Mouse (Mus musculus): ENCODE measurements around the gene Prss43. TPM values are rescaled to one million over a fixed set of nuclear protein-coding genes. Genes with fewer than 3 reads are reported as not detected.

Gene Prss43
- polyA plus RNA-seq, 2 experiments = not detected

DNA sequence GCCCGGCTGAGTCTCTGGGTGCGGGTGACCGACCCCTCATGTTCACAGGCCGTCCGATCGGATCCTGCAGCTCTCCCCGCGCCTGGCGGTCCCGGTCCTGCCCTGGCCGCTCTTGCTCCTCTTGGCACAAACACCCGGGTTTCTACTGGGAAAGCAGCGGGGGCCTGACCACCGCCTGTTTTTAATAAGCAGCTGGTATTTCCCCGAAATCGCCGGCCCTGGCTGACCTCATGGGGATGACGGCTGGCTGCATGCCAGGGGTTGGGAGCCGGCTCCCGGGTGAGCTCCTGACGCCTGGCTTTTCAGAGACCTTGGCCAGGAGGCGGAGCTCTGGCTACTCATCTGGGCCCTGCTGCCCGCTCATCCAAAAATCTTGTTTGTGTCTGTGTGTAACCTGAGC, 44.8 kb upstream of the Prss43 start:
- TF ChIP-seq POLR2A (IDR thresholded peaks at IDR 0.05; ENCODE audit: borderline replicate concordance, extremely low read depth, insufficient read depth, insufficient read length) = no peak
- under 1% methylated on average over 23 of the region's 23 CpGs for WGBS
- H3K9ac ChIP-seq (ENCODE audit: low read depth, low read length, severe bottlenecking) = peak overlapping the region; percentile 65
- DNase-seq (ENCODE audit: low spot score) (peak; percentile 86), ATAC-seq (ENCODE audit: low FRiP score, low read depth) (peak; percentile 77)
- H3K9me3 ChIP-seq (ENCODE audit: control insufficient read depth, low read length) = no peaks in the 10 kb centered on the region
- H3K4me2 ChIP-seq (replicated peaks; ENCODE audit: low read depth, low read length, severe bottlenecking) = peak overlapping the region; percentile 85
- H3K27me3 ChIP-seq (ENCODE audit: control insufficient read depth, insufficient read depth, low read length) = no peaks in the 10 kb centered on the region
- peaks cover 22% of the 10 kb centered on the region for H3K4me1 ChIP-seq (ENCODE audit: control insufficient read depth, insufficient read depth, low read length)
- no peaks in the 10 kb centered on the region for H3K36me3 ChIP-seq (ENCODE audit: control insufficient read depth, insufficient read depth, low read length)
- peak overlapping the region; percentile 78 for H3K27ac ChIP-seq (replicated peaks; ENCODE audit: low read depth, low read length)
- H3K4me3 ChIP-seq (replicated peaks; ENCODE audit: low read length) = peak overlapping the region; percentile 46

DNA sequence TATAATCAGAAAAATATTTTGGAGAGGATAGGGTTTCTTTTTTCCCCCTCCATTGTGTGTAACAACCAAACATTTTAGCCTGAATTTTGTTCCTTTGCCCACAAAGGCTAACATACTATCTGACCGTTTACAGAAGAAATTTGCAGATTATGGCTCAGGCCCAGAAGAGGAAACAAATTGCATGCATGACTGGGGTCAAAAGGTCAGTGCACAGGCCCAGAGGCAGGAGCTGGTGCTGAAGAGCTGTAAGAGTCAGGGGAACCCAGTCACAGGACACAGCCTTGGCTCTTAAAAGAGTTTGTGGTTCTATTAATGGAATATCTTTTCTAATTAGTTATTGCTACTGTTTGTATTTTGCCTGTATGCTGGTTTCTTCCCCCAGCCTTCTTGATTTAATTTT, 42.9 kb upstream of the Prss43 start:
- Histone ChIP-seq H3K4me1 (ENCODE audit: control insufficient read depth, insufficient read depth, low read length) (peaks cover 14% of the 10 kb centered on the region), H3K9ac (ENCODE audit: low read depth, low read length, severe bottlenecking) (no peak overlapping the region), H3K4me3 (replicated peaks; ENCODE audit: low read length) (no peak overlapping the region), H3K36me3 (ENCODE audit: control insufficient read depth, insufficient read depth, low read length) (no peaks in the 10 kb centered on the region), H3K27me3 (ENCODE audit: control insufficient read depth, insufficient read depth, low read length) (no peaks in the 10 kb centered on the region), H3K9me3 (ENCODE audit: control insufficient read depth, low read length) (no peaks in the 10 kb centered on the region), H3K4me2 (replicated peaks; ENCODE audit: low read depth, low read length, severe bottlenecking) (no peak overlapping the region), H3K27ac (replicated peaks; ENCODE audit: low read depth, low read length) (no peak overlapping the region)
- 9% methylated on average over 1 of the region's 1 CpGs for WGBS
- no peak for TF ChIP-seq POLR2A (IDR thresholded peaks at IDR 0.05; ENCODE audit: borderline replicate concordance, extremely low read depth, insufficient read depth, insufficient read length)
- no peak for DNase-seq (ENCODE audit: low spot score)
- ATAC-seq (ENCODE audit: low FRiP score, low read depth) = no peak

DNA sequence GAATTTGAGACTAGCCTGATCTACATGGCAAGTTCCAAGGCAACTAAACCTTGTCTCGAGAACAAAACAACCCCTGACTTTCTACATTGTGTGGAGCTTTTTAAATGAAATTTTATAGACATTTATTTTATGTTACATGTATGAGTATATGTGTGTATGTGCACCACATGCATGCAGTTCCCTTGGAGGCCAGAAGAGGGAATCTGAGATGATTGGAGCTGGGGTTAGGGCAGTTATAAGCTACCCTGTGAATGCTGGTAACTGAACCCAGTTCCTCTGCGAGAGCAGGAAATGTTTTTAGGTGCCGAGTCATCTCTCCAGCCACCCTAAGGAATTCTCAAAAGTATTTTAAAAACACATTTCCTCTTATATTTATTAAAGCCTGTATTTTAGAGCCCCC, 38.3 kb upstream of the Prss43 start:
- no peak overlapping the region for H3K4me3 ChIP-seq (replicated peaks; ENCODE audit: low read length)
- 89% methylated on average over 3 of the region's 3 CpGs for WGBS
- no peaks in the 10 kb centered on the region for H3K36me3 ChIP-seq (ENCODE audit: control insufficient read depth, insufficient read depth, low read length)
- no peak for ATAC-seq (ENCODE audit: low FRiP score, low read depth)
- no peaks in the 10 kb centered on the region for H3K4me1 ChIP-seq (ENCODE audit: control insufficient read depth, insufficient read depth, low read length)
- no peak for TF ChIP-seq POLR2A (IDR thresholded peaks at IDR 0.05; ENCODE audit: borderline replicate concordance, extremely low read depth, insufficient read depth, insufficient read length)
- no peak for DNase-seq (ENCODE audit: low spot score)
- no peaks in the 10 kb centered on the region for H3K9me3 ChIP-seq (ENCODE audit: control insufficient read depth, low read length)
- no peak overlapping the region for H3K9ac ChIP-seq (ENCODE audit: low read depth, low read length, severe bottlenecking)
- no peaks in the 10 kb centered on the region for H3K27me3 ChIP-seq (ENCODE audit: control insufficient read depth, insufficient read depth, low read length)
- no peak overlapping the region for H3K27ac ChIP-seq (replicated peaks; ENCODE audit: low read depth, low read length)
- no peak overlapping the region for H3K4me2 ChIP-seq (replicated peaks; ENCODE audit: low read depth, low read length, severe bottlenecking)

DNA sequence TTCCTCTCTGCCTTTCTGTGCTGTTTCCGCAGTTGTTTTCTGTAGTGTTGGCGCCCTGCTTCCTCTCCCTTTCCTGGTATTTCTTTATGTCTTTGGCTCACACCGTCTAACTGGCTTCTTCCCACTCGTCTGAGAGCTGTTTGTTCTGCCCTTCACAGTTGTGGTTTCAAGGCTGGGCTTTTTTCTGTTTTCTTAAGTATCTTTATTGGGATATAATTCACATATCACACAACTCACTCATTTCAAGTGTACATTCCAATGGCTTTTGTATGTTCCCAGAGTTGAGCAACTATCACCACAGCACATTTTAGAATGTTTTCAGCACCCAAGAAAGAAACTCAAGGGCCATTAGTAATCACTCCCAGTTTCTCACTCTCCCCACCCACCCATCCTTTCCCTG, 36.0 kb upstream of the Prss43 start:
- 74% methylated on average over 4 of the region's 4 CpGs for WGBS

DNA sequence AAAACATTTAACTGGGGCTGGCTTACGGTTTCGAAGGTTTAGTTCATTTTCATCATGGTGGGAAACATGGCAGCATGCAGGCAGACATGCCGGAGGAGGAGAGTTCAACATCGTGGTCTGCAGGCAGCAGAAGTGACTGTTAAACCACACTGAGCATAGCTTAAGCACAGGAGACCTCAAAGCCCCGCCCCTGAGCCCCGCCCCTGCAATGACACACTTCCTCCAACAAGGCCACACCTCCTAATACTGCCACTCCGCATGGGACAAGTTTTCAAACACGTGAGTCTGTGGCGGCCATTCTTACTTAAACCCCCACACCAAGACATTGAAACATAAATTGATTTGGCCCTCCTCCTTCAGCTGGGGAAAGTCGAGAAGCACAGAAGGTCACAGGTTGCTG, 29.5 kb upstream of the Prss43 start:
- Histone ChIP-seq H3K4me3 (replicated peaks; ENCODE audit: low read length) (no peak overlapping the region), H3K9ac (ENCODE audit: low read depth, low read length, severe bottlenecking) (no peak overlapping the region)
- 84% methylated on average over 10 of the region's 10 CpGs for WGBS

More for the DNA sequence above, 36.0 kb upstream of the Prss43 start:
- no peak for TF ChIP-seq POLR2A (IDR thresholded peaks at IDR 0.05; ENCODE audit: borderline replicate concordance, extremely low read depth, insufficient read depth, insufficient read length)
- no peak overlapping the region for H3K4me2 ChIP-seq (replicated peaks; ENCODE audit: low read depth, low read length, severe bottlenecking)
- DNase-seq (ENCODE audit: low spot score) (no peak), ATAC-seq (ENCODE audit: low FRiP score, low read depth) (no peak)
- H3K27ac ChIP-seq (replicated peaks; ENCODE audit: low read depth, low read length) = no peak overlapping the region
- H3K4me1 ChIP-seq (ENCODE audit: control insufficient read depth, insufficient read depth, low read length) = no peaks in the 10 kb centered on the region
- no peak overlapping the region for H3K4me3 ChIP-seq (replicated peaks; ENCODE audit: low read length)
- no peaks in the 10 kb centered on the region for H3K9me3 ChIP-seq (ENCODE audit: control insufficient read depth, low read length)
- no peak overlapping the region for H3K9ac ChIP-seq (ENCODE audit: low read depth, low read length, severe bottlenecking)
- no peaks in the 10 kb centered on the region for H3K27me3 ChIP-seq (ENCODE audit: control insufficient read depth, insufficient read depth, low read length)
- H3K36me3 ChIP-seq (ENCODE audit: control insufficient read depth, insufficient read depth, low read length) = no peaks in the 10 kb centered on the region

DNA sequence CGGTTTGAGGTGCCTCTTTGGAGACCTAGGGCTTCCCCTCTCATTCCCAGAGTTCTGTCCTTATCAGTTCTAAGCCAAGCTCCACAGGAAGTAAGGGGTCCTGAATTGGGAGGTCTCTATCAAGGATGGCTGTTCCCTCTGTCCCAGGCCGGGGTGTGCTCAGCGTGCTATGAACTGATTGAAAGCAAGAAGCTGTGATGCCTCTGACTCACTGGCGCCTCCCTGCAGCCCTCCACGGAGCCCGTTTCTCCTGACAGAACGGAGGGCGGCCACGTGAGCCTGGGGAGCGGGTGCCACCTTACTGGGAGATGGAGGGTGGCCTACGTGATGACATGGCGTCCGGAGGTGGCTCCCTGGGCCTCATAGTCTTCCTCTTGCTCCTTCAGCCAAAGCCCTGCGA, 28.6 kb upstream of the Prss43 start, which contains the start of gene Prss42:
Gene Prss42 (plus strand): TSS at position 301 of the 400 bp plus-strand sequence.
- no peak for DNase-seq (ENCODE audit: low spot score)
- H3K4me2 ChIP-seq (replicated peaks; ENCODE audit: low read depth, low read length, severe bottlenecking) = no peak within 1 kb of the TSS
- TF ChIP-seq POLR2A (IDR thresholded peaks at IDR 0.05; ENCODE audit: borderline replicate concordance, extremely low read depth, insufficient read depth, insufficient read length) = no peak
- 90% methylated on average over 14 of the region's 14 CpGs for WGBS
- no peaks in the 10 kb centered on the region for H3K4me1 ChIP-seq (ENCODE audit: control insufficient read depth, insufficient read depth, low read length)
- no peaks in the 10 kb centered on the region for H3K27me3 ChIP-seq (ENCODE audit: control insufficient read depth, insufficient read depth, low read length)
- H3K36me3 ChIP-seq (ENCODE audit: control insufficient read depth, insufficient read depth, low read length) = no peaks in the 10 kb centered on the region
- H3K9me3 ChIP-seq (ENCODE audit: control insufficient read depth, low read length) = no peaks in the 10 kb centered on the region
- H3K27ac ChIP-seq (replicated peaks; ENCODE audit: low read depth, low read length) = no peak within 1 kb of the TSS
- H3K4me3 ChIP-seq (replicated peaks; ENCODE audit: low read length) = no peak within 1 kb of the TSS
- H3K9ac ChIP-seq (ENCODE audit: low read depth, low read length, severe bottlenecking) = no peak within 1 kb of the TSS
- no peak for ATAC-seq (ENCODE audit: low FRiP score, low read depth)

More for the DNA sequence above, 29.5 kb upstream of the Prss43 start:
- TF ChIP-seq POLR2A (IDR thresholded peaks at IDR 0.05; ENCODE audit: borderline replicate concordance, extremely low read depth, insufficient read depth, insufficient read length) = no peak
- Histone ChIP-seq H3K36me3 (ENCODE audit: control insufficient read depth, insufficient read depth, low read length) (no peaks in the 10 kb centered on the region), H3K27me3 (ENCODE audit: control insufficient read depth, insufficient read depth, low read length) (no peaks in the 10 kb centered on the region), H3K27ac (replicated peaks; ENCODE audit: low read depth, low read length) (no peak overlapping the region), H3K4me2 (replicated peaks; ENCODE audit: low read depth, low read length, severe bottlenecking) (no peak overlapping the region), H3K9me3 (ENCODE audit: control insufficient read depth, low read length) (no peaks in the 10 kb centered on the region), H3K4me1 (ENCODE audit: control insufficient read depth, insufficient read depth, low read length) (no peaks in the 10 kb centered on the region)
- ATAC-seq (ENCODE audit: low FRiP score, low read depth) (no peak), DNase-seq (ENCODE audit: low spot score) (no peak)
